Mouse (Mus musculus): Measurements from ENCODE around the gene 4930432K21Rik.

4930432K21Rik gene

DNA sequence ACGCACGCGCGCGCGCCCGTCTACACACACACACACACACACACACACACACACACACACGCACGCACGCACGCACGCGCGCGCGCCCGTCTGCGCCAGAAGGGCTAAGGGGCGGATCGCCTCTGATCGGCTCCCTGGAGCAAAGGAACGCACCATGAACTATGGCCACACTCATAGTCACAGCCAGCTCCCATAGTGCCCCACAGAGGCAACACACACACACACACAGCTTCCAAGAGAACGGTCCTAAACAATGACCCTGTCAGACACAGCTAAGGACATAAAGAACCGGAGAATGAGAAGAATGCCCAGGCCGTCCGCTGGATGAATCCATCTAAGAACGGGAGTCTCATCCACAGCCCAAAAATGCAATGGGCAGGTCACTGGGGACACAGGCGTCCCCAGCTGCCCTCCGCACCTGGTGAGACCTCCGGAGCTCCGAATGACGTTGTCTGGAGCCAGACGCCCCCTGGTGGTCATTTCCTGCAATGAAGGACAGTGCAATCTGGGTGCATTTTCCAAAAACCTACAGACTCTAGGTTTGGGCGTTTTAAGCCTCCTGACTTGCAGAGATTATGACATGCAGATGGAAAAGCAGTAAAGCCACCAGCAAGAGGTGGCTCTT lies 62.5 kb downstream of the 4930432K21Rik start:
- DNase-seq, result peak; percentile 84 to 89

DNA sequence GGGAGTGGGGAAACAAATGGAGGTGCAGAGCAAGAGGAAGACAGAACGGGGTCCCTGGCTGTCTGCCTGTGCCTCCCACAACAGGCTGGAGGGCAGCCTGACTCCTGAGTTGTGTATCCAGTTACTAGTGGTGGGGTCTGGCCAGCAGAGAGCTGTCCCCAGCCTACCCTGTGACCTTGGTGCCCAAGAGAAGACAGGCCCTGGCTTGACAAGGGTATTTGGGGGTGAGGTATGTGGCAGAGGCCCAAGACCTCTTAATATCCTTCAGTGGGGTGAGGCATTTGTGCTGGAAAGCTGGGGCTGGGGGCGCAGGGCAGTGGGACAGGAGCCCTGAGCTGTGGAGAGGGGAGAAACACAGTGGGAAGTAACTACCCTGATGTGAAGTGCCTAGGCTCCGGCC lies 63.4 kb downstream of the 4930432K21Rik start:
- no peak for DNase-seq

DNA sequence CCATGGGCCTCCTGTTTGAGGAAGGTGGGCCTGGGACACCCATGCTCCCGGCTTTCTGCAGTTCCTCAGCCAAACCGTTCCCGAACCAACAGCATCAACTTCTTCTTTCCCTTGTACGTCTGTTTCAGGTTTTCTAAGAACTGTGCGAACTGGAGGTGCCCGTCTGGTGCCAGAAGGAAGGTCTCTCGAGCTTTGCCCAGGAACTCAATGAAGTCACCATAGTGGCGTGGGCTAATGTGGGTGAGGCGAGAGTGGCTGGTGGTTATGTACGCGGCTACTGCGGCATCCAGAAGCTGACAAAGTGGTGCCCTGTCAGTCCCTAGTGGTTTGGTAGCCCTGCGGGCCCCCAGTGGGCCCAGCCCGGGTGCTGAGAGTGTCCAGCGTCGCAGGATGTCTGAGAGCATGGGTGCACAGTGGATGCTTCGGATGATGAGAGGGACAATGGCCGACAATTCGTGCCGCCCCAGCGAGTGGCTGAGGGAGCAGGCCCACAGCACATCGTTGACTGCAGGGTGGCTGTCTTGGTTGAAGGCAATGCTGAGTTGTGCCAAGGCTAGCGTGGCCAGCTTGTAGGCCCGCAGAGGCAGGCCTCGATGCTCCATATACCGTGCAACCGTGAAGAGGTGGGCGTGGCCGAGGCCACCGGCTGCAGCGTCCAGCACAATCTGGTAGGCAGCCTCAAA lies 64.2 kb downstream of the 4930432K21Rik start:
- no peak for DNase-seq

DNA sequence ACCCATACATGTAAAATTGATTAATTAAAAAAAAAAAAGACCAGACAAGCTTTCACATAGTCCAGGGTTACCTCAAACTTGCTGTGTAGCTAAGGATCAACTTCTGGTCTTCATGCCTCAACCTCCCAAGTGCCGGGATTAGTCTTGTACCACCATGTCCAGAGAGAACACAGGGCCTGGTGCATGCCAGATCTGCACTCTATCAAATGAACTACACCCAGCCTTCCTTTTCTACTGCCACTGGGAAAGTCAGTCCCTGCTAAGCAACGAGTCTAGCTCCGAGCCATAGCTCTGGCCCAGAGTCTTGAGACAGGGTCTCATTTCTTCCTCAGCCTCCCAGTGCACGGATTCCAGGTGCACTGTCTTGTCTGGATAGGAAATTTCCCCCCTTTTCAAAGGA lies 65.5 kb downstream of the 4930432K21Rik start:
- no peak for DNase-seq

DNA sequence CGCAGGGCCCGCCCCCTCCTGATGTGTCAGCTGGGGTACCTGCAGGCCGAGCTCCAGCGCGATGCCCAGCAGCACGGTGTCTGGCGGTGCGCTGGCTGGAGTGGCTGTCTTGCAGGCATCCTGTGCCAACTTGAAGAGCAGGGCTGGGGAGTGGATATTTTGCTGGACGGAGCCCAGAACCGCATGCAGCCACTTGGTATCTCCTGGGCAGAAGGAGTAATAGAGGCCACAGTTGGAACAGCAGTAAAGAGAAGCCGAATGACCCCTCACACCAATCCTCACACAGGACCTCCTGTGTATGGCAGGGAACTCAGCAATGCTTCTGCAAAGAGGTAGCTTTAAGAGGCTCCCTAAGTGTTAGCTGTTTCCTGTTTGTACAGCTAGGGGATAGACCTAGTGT lies 69.4 kb downstream of the 4930432K21Rik start:
- DNase-seq, result no peak

DNA sequence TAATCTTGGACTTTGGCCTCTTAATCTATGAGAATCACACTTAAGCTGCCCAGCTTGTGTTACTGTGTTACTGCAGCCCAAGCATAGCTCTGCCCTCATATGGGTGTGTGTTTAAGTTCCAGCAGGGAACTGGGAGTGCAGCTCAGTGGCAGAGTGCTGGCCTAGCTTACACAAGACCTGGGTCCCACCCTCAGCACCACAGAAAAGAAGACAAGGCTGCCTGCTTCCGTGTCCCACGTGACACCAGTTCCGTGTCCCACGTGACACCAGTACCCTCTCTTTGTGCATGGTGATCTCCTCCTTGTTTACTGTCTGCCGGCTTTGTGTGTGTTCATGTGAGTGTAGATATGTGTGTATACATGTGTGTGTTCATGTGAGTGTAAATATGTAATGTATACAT lies 70.3 kb downstream of the 4930432K21Rik start:
- DNase-seq, result no peak

DNA sequence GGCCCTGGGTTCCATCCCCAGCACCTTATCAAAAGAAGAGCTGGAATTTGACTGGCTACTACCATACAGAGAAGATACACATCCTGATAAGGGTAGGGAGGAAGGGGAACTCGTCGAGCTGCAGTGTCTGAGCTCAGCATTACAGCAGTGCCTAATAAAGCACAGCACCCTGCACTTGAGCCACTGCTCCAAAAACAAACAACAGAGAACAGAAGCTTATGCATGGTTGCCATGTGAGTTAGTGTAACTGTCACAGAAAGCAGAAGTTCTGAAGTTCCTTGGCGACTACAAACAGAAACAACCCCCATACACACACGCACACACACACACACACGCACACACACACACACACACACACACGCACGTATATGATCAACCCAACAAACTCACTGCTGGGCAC lies 72.3 kb downstream of the 4930432K21Rik start:
- no peak for DNase-seq

All from cerebellum, postnatal 36 days (tissue).